Mouse (Mus musculus): ENCODE measurements around the gene Pxt1. TPM values are rescaled to one million over a fixed set of nuclear protein-coding genes. Genes with fewer than 3 reads are reported as not detected.
"Not testable (repeated sequence)": the region's sequence is repeated elsewhere in the genome, so short reads cannot be mapped to it uniquely, and the experiment has no call there.

Gene Pxt1
- 0.21 and 0.26 TPM in 2 replicates for polyA plus RNA-seq (2016; fragmentation: Nextera tagmentation; extraction: Ambion mirVana)

GRCm38 (mm10) chr17:28943740-28944139, at the start of gene Pxt1:
Gene Pxt1, minus strand, starts transcription at chr17:28943840.
- Histone ChIP-seq H3K36me3 (no peaks in the 10 kb centered on the region), H3K4me3 (no peak within 1 kb of the TSS), H3K27ac (no peak within 1 kb of the TSS), H3K9me3 (no peaks in the 10 kb centered on the region), H3K4me1 (no peaks in the 10 kb centered on the region), H3K27me3 (ENCODE audit: insufficient read depth, poor library complexity, severe bottlenecking) (no peaks in the 10 kb centered on the region)
- DNase-seq (ENCODE audit: low spot score) = no peak
- WGBS = 86% methylated on average over 7 of the region's 7 CpGs

GRCm38 (mm10) chr17:28993004-28993403, 49.4 kb upstream of the Pxt1 start:
- not testable (repeated sequence) for DNase-seq (ENCODE audit: low spot score); H3K27ac ChIP-seq; H3K4me3 ChIP-seq; H3K27me3 ChIP-seq (ENCODE audit: insufficient read depth, poor library complexity, severe bottlenecking); H3K4me1 ChIP-seq; H3K9me3 ChIP-seq
- peaks cover 82% of the 10 kb centered on the region for H3K36me3 ChIP-seq
- 93% methylated on average over 1 of the region's 1 CpGs for WGBS

- H3K27ac ChIP-seq = no peak overlapping the region
- H3K36me3 ChIP-seq = peaks cover 82% of the 10 kb centered on the region
- no peaks in the 10 kb centered on the region for H3K9me3 ChIP-seq
These were observed 48.5 kb upstream of the Pxt1 start for GRCm38 (mm10) chr17:28992105-28992504.

GRCm38 (mm10) chr17:28991286-28991685, 47.6 kb upstream of the Pxt1 start:
- 77% methylated on average over 9 of the region's 9 CpGs for WGBS
- no peaks in the 10 kb centered on the region for H3K27me3 ChIP-seq (ENCODE audit: insufficient read depth, poor library complexity, severe bottlenecking)
- no peak for DNase-seq (ENCODE audit: low spot score)
- H3K4me1 ChIP-seq = no peaks in the 10 kb centered on the region
- H3K27ac ChIP-seq = no peak overlapping the region
- H3K9me3 ChIP-seq = no peaks in the 10 kb centered on the region
- H3K4me3 ChIP-seq = no peak overlapping the region
- H3K36me3 ChIP-seq = peaks cover 82% of the 10 kb centered on the region

More at GRCm38 (mm10) chr17:28992105-28992504, 48.5 kb upstream of the Pxt1 start:
- 89% methylated on average over 7 of the region's 7 CpGs for WGBS
- no peaks in the 10 kb centered on the region for H3K27me3 ChIP-seq (ENCODE audit: insufficient read depth, poor library complexity, severe bottlenecking)
- no peak for DNase-seq (ENCODE audit: low spot score)
- no peak overlapping the region for H3K4me3 ChIP-seq
- H3K4me1 ChIP-seq = no peaks in the 10 kb centered on the region

GRCm38 (mm10) chr17:28990060-28990459, 46.4 kb upstream of the Pxt1 start:
- Histone ChIP-seq H3K27me3 (ENCODE audit: insufficient read depth, poor library complexity, severe bottlenecking) (no peaks in the 10 kb centered on the region), H3K9me3 (no peaks in the 10 kb centered on the region), H3K4me1 (no peaks in the 10 kb centered on the region), H3K27ac (no peak overlapping the region), H3K36me3 (peaks cover 83% of the 10 kb centered on the region), H3K4me3 (no peak overlapping the region)
- WGBS = 49% methylated on average over 4 of the region's 4 CpGs
- DNase-seq (ENCODE audit: low spot score) = no peak

- Histone ChIP-seq H3K27me3 (ENCODE audit: insufficient read depth, poor library complexity, severe bottlenecking) (no peaks in the 10 kb centered on the region), H3K27ac (no peak overlapping the region), H3K9me3 (no peaks in the 10 kb centered on the region), H3K4me3 (no peak overlapping the region), H3K4me1 (no peaks in the 10 kb centered on the region), H3K36me3 (peaks cover 85% of the 10 kb centered on the region)
- WGBS = 85% methylated on average over 3 of the region's 3 CpGs
- no peak for DNase-seq (ENCODE audit: low spot score)
These were observed 45.4 kb upstream of the Pxt1 start for GRCm38 (mm10) chr17:28988996-28989395.

- H3K27me3 ChIP-seq (ENCODE audit: insufficient read depth, poor library complexity, severe bottlenecking) = no peaks in the 10 kb centered on the region
- H3K4me1 ChIP-seq = no peaks in the 10 kb centered on the region
- no peak for DNase-seq (ENCODE audit: low spot score)
- H3K9me3 ChIP-seq = no peaks in the 10 kb centered on the region
- H3K4me3 ChIP-seq = no peak overlapping the region
- H3K27ac ChIP-seq = no peak overlapping the region
- WGBS = 88% methylated on average over 4 of the region's 4 CpGs
- H3K36me3 ChIP-seq = peaks cover 86% of the 10 kb centered on the region
These were observed 44.7 kb upstream of the Pxt1 start for GRCm38 (mm10) chr17:28988291-28988690.

GRCm38 (mm10) chr17:28987713-28988112, 44.1 kb upstream of the Pxt1 start:
- no peak for DNase-seq (ENCODE audit: low spot score)
- WGBS = 66% methylated on average over 4 of the region's 4 CpGs
- H3K36me3 ChIP-seq = peaks cover 88% of the 10 kb centered on the region

GRCm38 (mm10) chr17:28986833-28987232, 43.2 kb upstream of the Pxt1 start:
- DNase-seq (ENCODE audit: low spot score) = no peak
- Histone ChIP-seq H3K4me3 (no peak overlapping the region), H3K9me3 (no peaks in the 10 kb centered on the region), H3K36me3 (peaks cover 92% of the 10 kb centered on the region), H3K4me1 (peaks cover 7% of the 10 kb centered on the region), H3K27me3 (ENCODE audit: insufficient read depth, poor library complexity, severe bottlenecking) (no peaks in the 10 kb centered on the region), H3K27ac (no peak overlapping the region)

More at GRCm38 (mm10) chr17:28987713-28988112, 44.1 kb upstream of the Pxt1 start:
- Histone ChIP-seq H3K27ac (no peak overlapping the region), H3K4me3 (no peak overlapping the region), H3K4me1 (peaks cover 5% of the 10 kb centered on the region), H3K9me3 (no peaks in the 10 kb centered on the region), H3K27me3 (ENCODE audit: insufficient read depth, poor library complexity, severe bottlenecking) (no peaks in the 10 kb centered on the region)

- no peak for DNase-seq (ENCODE audit: low spot score)
- Histone ChIP-seq H3K36me3 (peaks cover 88% of the 10 kb centered on the region), H3K4me1 (peaks cover 7% of the 10 kb centered on the region), H3K4me3 (no peak overlapping the region), H3K9me3 (no peaks in the 10 kb centered on the region), H3K27ac (no peak overlapping the region), H3K27me3 (ENCODE audit: insufficient read depth, poor library complexity, severe bottlenecking) (no peaks in the 10 kb centered on the region)
- WGBS = 80% methylated on average over 1 of the region's 1 CpGs
These were observed 41.2 kb upstream of the Pxt1 start for GRCm38 (mm10) chr17:28984724-28985420.

- Histone ChIP-seq H3K27me3 (ENCODE audit: insufficient read depth, poor library complexity, severe bottlenecking) (no peaks in the 10 kb centered on the region), H3K4me3 (no peak overlapping the region), H3K27ac (peak overlapping the region; percentile 31; the same call in 1 of the 2 replicates), H3K9me3 (no peaks in the 10 kb centered on the region), H3K4me1 (peaks cover 7% of the 10 kb centered on the region), H3K36me3 (peaks cover 86% of the 10 kb centered on the region)
- 18% methylated on average over 4 of the region's 4 CpGs for WGBS
- no peak for DNase-seq (ENCODE audit: low spot score)
These were observed 39.0 kb upstream of the Pxt1 start for GRCm38 (mm10) chr17:28982591-28982990.

GRCm38 (mm10) chr17:28981081-28981480, 37.4 kb upstream of the Pxt1 start:
- H3K36me3 ChIP-seq = peaks cover 85% of the 10 kb centered on the region
- H3K27ac ChIP-seq = no peak overlapping the region
- H3K4me3 ChIP-seq = no peak overlapping the region

GRCm38 (mm10) chr17:28979091-28979490, 35.5 kb upstream of the Pxt1 start:
- H3K4me1 ChIP-seq = peaks cover 7% of the 10 kb centered on the region

More at GRCm38 (mm10) chr17:28981081-28981480, 37.4 kb upstream of the Pxt1 start:
- no peak for DNase-seq (ENCODE audit: low spot score)
- 77% methylated on average over 4 of the region's 4 CpGs for WGBS
- no peaks in the 10 kb centered on the region for H3K9me3 ChIP-seq
- no peaks in the 10 kb centered on the region for H3K27me3 ChIP-seq (ENCODE audit: insufficient read depth, poor library complexity, severe bottlenecking)
- H3K4me1 ChIP-seq = peaks cover 7% of the 10 kb centered on the region

GRCm38 (mm10) chr17:28970122-28970521, 26.5 kb upstream of the Pxt1 start:
- Histone ChIP-seq H3K27me3 (ENCODE audit: insufficient read depth, poor library complexity, severe bottlenecking) (no peaks in the 10 kb centered on the region), H3K9me3 (no peaks in the 10 kb centered on the region), H3K27ac (no peak overlapping the region), H3K4me1 (no peaks in the 10 kb centered on the region), H3K36me3 (peaks cover 99% of the 10 kb centered on the region), H3K4me3 (no peak overlapping the region)
- DNase-seq (ENCODE audit: low spot score) = no peak

More at GRCm38 (mm10) chr17:28979091-28979490, 35.5 kb upstream of the Pxt1 start:
- Histone ChIP-seq H3K27ac (no peak overlapping the region), H3K9me3 (no peaks in the 10 kb centered on the region), H3K4me3 (no peak overlapping the region), H3K27me3 (ENCODE audit: insufficient read depth, poor library complexity, severe bottlenecking) (no peaks in the 10 kb centered on the region), H3K36me3 (peaks cover 87% of the 10 kb centered on the region)
- WGBS = 94% methylated on average over 4 of the region's 4 CpGs
- DNase-seq (ENCODE audit: low spot score) = no peak

All from heart, embryonic 10.5 days (tissue).